Mouse (Mus musculus) gastrocnemius, postnatal 10 days (tissue): ENCODE results near the gene Ano4. TPM values are rescaled to one million over a fixed set of nuclear protein-coding genes. Genes with fewer than 3 reads are reported as not detected.

Experiments
- total RNA-seq, 2 experiments: library from RNA; stranded (reverse); gene quantifications; 2 replicates each; pipeline ENCODE4 v1.2.3; 2021

Gene Ano4
- total RNA-seq, 2 experiments from 2014 or later = 1.1 to 2.2 TPM

Other genes with a start within 250 kb of the Ano4 start
- gene Gas2l3, start 99.2 kb upstream of the Ano4 start, total RNA-seq = 10 to 100 TPM in 1 of 2 experiments, 1 to 10 TPM in 1; 10.0 to 13.8 TPM
- not detected for gene Nr1h4, start 188.8 kb upstream of the Ano4 start, total RNA-seq